Mouse (Mus musculus) intestine, embryonic 16.5 days (tissue): ENCODE results near the gene S100z. TPM values are rescaled to one million over a fixed set of nuclear protein-coding genes. Genes with fewer than 3 reads are reported as not detected.

ENCODE experiments used
- ATAC-seq: fragments of 200-750 bp; cut with Nextera tagmentation; 2 replicates; pipeline ENCODE4 v1.8.0; 2017; ENCODE audit warnings: moderate TSS enrichment, moderate library complexity
- H3K27ac ChIP-seq: fragments of 300-500 bp; sonication (generic); 2 replicates; pipeline ENCODE4 v1.5.1; 2014; ENCODE audit warnings: mild to moderate bottlenecking, low read length
- H3K27me3 ChIP-seq: fragments of 300-500 bp; sonication (generic); replicated peaks from 2 replicates; pipeline ENCODE4 v1.6.1; 2014; ENCODE audit warnings: low read length, control low read depth, mixed read lengths; ENCODE audit not compliant: control insufficient read depth, insufficient read depth
- H3K36me3 ChIP-seq: fragments of 300-500 bp; sonication (generic); 2 replicates; pipeline ENCODE4 v1.6.1; 2014; ENCODE audit warnings: low read length, control low read depth; ENCODE audit not compliant: control insufficient read depth, insufficient read depth
- H3K4me1 ChIP-seq: fragments of 300-500 bp; sonication (generic); 2 replicates; pipeline ENCODE4 v1.6.1; 2014; ENCODE audit warnings: low read length, control low read depth, mixed read lengths; ENCODE audit not compliant: control insufficient read depth, insufficient read depth
- H3K4me2 ChIP-seq: fragments of 300-500 bp; sonication (generic); 2 replicates; pipeline ENCODE4 v1.6.1; 2014; ENCODE audit warnings: low read depth, low read length, control low read depth
- H3K4me3 ChIP-seq: fragments of 300-500 bp; sonication (generic); 2 replicates; pipeline ENCODE4 v1.5.1; 2014; ENCODE audit warnings: mild to moderate bottlenecking, low read length
- H3K9ac ChIP-seq: fragments of 300-500 bp; sonication (generic); 2 replicates; pipeline ENCODE4 v1.6.1; 2014; ENCODE audit warnings: low read depth, low read length
- H3K9me3 ChIP-seq: fragments of 300-500 bp; sonication (generic); 2 replicates; pipeline ENCODE4 v1.6.1; 2016; ENCODE audit warnings: low read length, control low read depth; ENCODE audit not compliant: control insufficient read depth
- WGBS: fragments of 180-500 bp; shearing (Covaris S2); extraction: QIAGEN DNeasy Blood & Tissue Kit; methylation state at CpG from one replicate; pipeline ENCODE4 v1.1.7; 2014; 5-methylcytosine and 5-hydroxymethylcytosine counted together
- polyA plus RNA-seq: library from polyadenylated mRNA; unstranded; fragments of >200 nt; fragmentation: Nextera tagmentation; extraction: Ambion mirVana; gene quantifications from 2 replicates; pipeline ENCODE4 v1.2.1, GENCODE M21; 2015

S100z gene
- polyA plus RNA-seq, 1 experiment from 2014 or later = 0.40 TPM

DNA sequence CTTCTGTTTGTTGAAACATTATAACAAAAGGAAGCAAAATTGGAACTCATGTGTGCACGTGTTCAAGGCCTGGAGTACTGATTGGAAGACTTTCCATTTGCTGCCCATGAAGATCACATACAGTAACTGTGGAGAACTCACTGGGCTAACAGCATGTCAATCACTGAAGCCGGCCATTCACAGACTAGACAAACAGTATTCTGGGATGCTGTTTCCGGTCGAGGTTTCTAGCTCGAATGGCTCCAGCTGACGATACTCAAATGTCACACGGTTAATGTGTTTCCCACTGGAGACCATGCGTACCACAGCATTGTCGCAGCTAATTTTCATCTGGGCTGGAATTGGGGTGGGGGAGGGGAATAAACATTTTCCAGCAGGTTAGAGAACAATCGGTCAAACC lies 46.8 kb downstream of the S100z start:
- no peak overlapping the region for H3K4me2 ChIP-seq
- H3K9me3 ChIP-seq = no peaks in the 10 kb centered on the region
- H3K4me3 ChIP-seq = no peak overlapping the region
- 71% methylated on average over 10 of the region's 10 CpGs for WGBS
- H3K27ac ChIP-seq = no peak overlapping the region
- H3K4me1 ChIP-seq = no peaks in the 10 kb centered on the region
- no peaks in the 10 kb centered on the region for H3K27me3 ChIP-seq
- no peaks in the 10 kb centered on the region for H3K36me3 ChIP-seq
- no peak for ATAC-seq
- no peak overlapping the region for H3K9ac ChIP-seq

DNA sequence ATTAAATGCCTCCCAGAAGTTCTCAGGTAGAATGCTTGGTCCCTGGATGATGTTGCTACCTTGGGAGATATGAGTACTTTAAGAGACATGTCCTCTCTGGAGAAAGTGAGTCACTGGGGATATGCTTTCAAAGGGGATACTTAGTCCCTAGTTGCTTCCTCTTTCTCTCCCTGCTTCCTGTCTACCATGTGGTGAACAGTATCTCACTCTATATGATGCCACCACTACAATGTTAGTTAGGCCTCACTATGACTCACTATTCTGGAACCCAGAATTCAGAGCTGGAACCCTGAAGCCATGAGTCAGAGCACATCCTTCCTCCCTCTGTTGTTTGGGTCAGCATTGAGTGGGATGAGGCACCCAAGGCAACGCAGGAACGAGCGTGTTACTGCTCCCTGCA lies 51.0 kb downstream of the S100z start:
- Histone ChIP-seq H3K36me3 (no peaks in the 10 kb centered on the region), H3K9ac (no peak overlapping the region), H3K27me3 (no peaks in the 10 kb centered on the region), H3K4me2 (no peak overlapping the region), H3K27ac (no peak overlapping the region), H3K9me3 (no peaks in the 10 kb centered on the region), H3K4me1 (no peaks in the 10 kb centered on the region), H3K4me3 (no peak overlapping the region)
- 87% methylated on average over 3 of the region's 3 CpGs for WGBS
- ATAC-seq = no peak

Other genes starting within 250 kb of the S100z start
- gene Pde8b, start 228.4 kb downstream of the S100z start, polyA plus RNA-seq = 9.9 and 13.6 TPM in 2 replicates
- gene Zbed3, start 155.1 kb downstream of the S100z start, polyA plus RNA-seq = 38.5 and 43.4 TPM in 2 replicates
- gene Aggf1, start 103.4 kb downstream of the S100z start, polyA plus RNA-seq = 22.8 and 25.0 TPM in 2 replicates
- gene Crhbp, start 33.8 kb downstream of the S100z start, polyA plus RNA-seq = 0.20 and 0.22 TPM in 2 replicates
- gene F2rl1, start 46.5 kb upstream of the S100z start, polyA plus RNA-seq = 23.0 and 24.8 TPM in 2 replicates
- gene F2r, start 139.8 kb upstream of the S100z start, polyA plus RNA-seq = 41.0 and 41.7 TPM in 2 replicates
- 0.21 and 0.38 TPM in 2 replicates for gene F2rl2, start 218.1 kb upstream of the S100z start, polyA plus RNA-seq